Mouse (Mus musculus): ENCODE measurements at regions not wholly inside any gene's neighbourhood (a gene's known extent, or its start where the extent isn't known, plus 50 kb on each side); places are given as distances from the start of the nearest gene placed in this dataset.
A peak's percentile ranks its signal among the peaks of the same experiment; 100 is the strongest.

- no peak for DNase-seq (ENCODE audit: low spot score in 2 of 2)
These were observed 67.7 kb upstream of the Slc22a22 start for GRCm38 (mm10) chr15:57545141-57545540.

- DNase-seq (ENCODE audit: low spot score in 2 of 2), result no peak
These were observed 66.6 kb upstream of the Slc22a22 start for GRCm38 (mm10) chr15:57543985-57544384.

DNA sequence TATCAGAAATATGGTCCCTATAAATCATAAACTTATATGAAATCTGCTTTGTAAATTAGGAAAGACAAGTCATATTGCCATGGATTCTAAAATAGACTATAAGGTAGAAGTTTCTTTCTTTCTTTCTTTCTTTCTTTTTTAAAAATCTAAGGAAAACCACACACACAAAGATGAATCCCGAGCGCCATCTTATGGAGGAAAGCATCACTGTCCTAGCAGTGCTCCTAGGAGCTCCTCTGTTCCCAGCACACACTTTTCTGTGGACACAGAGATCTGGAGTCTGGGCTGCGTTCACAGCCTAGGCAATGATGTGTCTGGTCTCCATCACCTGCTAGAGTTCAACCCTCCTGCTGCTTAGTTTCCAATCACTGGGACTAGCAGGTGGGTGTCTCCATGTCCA lies 65.2 kb upstream of the Slc22a22 start:
- DNase-seq (ENCODE audit: low spot score in 2 of 2), result peak in 1 of 2 experiments; percentile 37

DNA sequence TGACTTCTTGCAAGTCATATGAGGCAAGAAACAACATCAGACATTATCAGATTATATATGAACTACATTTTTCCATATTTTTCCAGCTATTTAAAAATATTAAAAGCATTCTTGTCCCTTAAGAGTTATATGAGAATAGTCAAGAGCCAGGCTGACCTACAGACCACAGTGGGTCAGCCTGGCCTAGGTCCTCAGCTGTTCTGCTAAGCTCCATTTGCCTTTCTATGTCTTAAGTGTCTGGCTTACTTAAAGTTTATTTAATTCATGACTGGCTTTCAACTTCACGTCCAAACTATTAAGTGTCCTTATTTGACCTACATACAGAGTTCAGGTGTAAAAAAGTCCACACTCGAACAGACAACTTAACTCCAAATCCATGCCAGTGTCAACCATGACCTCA lies 58.1 kb upstream of the Slc22a22 start:
- DNase-seq (ENCODE audit: low spot score in 2 of 2), result no peak

All from gastrocnemius, postnatal 4 days (tissue).